Mouse (Mus musculus) urinary bladder, postnatal 14 days (tissue): ENCODE data around the gene Cpped1.

Experiments
- DNase-seq: peaks from one replicate; pipeline ENCODE4 v3.0.0; 2021; ENCODE audit warnings: low spot score

Cpped1 gene

GRCm38 (mm10) chr16:11909035-11909591 is at the start of gene Cpped1:
Gene Cpped1, minus strand, starts transcription at chr16:11909445.
- peak; percentile 87 for DNase-seq

GRCm38 (mm10) chr16:11940477-11940876 is 31.2 kb upstream of the Cpped1 start:
- peak; percentile 45 for DNase-seq

GRCm38 (mm10) chr16:11910801-11911200 is 1.6 kb upstream of the Cpped1 start:
- DNase-seq, result no peak

- no peak for DNase-seq
Observed at GRCm38 (mm10) chr16:11909817-11910216, 572 bp upstream of the Cpped1 start.

- DNase-seq, result no peak
Observed at GRCm38 (mm10) chr16:11908461-11909014, 707 bp downstream of the Cpped1 start.

GRCm38 (mm10) chr16:11907816-11908215 is 1.4 kb downstream of the Cpped1 start:
- no peak for DNase-seq

GRCm38 (mm10) chr16:11906906-11907305 is 2.3 kb downstream of the Cpped1 start:
- DNase-seq, result no peak

- DNase-seq, result no peak
Observed at GRCm38 (mm10) chr16:11905216-11905615, 4.0 kb downstream of the Cpped1 start.

GRCm38 (mm10) chr16:11902007-11902406 is 7.2 kb downstream of the Cpped1 start:
- no peak for DNase-seq

- no peak for DNase-seq
Observed at GRCm38 (mm10) chr16:11900341-11900740, 8.9 kb downstream of the Cpped1 start.

GRCm38 (mm10) chr16:11896411-11896810 is 12.8 kb downstream of the Cpped1 start:
- DNase-seq, result no peak

GRCm38 (mm10) chr16:11894877-11895276 is 14.4 kb downstream of the Cpped1 start:
- DNase-seq, result no peak

- no peak for DNase-seq
Observed at GRCm38 (mm10) chr16:11890186-11890585, 19.1 kb downstream of the Cpped1 start.

- no peak for DNase-seq
Observed at GRCm38 (mm10) chr16:11889741-11890140, 19.5 kb downstream of the Cpped1 start.

- DNase-seq, result no peak
Observed at GRCm38 (mm10) chr16:11881795-11882194, 27.4 kb downstream of the Cpped1 start.

- no peak for DNase-seq
Observed at GRCm38 (mm10) chr16:11880461-11880860, 28.8 kb downstream of the Cpped1 start.

- DNase-seq, result no peak
Observed at GRCm38 (mm10) chr16:11879196-11879595, 30.0 kb downstream of the Cpped1 start.

GRCm38 (mm10) chr16:11875227-11875626 is 34.0 kb downstream of the Cpped1 start:
- no peak for DNase-seq

GRCm38 (mm10) chr16:11873292-11873691 is 36.0 kb downstream of the Cpped1 start:
- no peak for DNase-seq

- peak; percentile 36 for DNase-seq
Observed at GRCm38 (mm10) chr16:11868486-11868885, 40.8 kb downstream of the Cpped1 start.

GRCm38 (mm10) chr16:11852716-11853605 is 56.3 kb downstream of the Cpped1 start:
- DNase-seq, result no peak

- DNase-seq, result no peak
Observed at GRCm38 (mm10) chr16:11848990-11849658, 60.1 kb downstream of the Cpped1 start.

GRCm38 (mm10) chr16:11845309-11845708 is 63.9 kb downstream of the Cpped1 start:
- DNase-seq, result no peak
